Mouse (Mus musculus): ENCODE measurements at regions not wholly inside any gene's neighbourhood (a gene's known extent, or its start where the extent isn't known, plus 50 kb on each side); places are given as distances from the start of the nearest gene placed in this dataset.
A peak's percentile ranks its signal among the peaks of the same experiment; 100 is the strongest.

DNA sequence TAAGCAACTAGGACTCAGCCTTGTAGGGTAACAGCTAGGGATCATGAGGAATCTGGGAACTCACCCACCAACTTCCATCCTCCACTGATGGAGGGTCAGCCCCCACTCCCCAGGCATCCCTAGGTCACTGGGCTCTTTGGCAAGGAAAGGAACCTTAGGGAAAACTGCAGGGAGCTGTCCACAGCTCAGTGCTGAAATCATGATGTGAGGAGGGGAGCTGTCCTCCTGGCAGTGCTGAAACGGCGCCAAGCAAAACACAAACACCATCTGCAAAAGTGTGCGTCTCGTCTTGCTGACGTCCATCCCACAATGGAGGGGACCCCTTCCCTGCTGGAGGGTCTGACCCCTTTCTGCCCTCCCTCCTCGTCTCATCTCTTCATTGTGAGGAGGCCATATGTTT is 68.6 kb upstream of the Rph3a start:
- DNase-seq (ENCODE audit: low read depth, low spot score): peak; percentile 75

DNA sequence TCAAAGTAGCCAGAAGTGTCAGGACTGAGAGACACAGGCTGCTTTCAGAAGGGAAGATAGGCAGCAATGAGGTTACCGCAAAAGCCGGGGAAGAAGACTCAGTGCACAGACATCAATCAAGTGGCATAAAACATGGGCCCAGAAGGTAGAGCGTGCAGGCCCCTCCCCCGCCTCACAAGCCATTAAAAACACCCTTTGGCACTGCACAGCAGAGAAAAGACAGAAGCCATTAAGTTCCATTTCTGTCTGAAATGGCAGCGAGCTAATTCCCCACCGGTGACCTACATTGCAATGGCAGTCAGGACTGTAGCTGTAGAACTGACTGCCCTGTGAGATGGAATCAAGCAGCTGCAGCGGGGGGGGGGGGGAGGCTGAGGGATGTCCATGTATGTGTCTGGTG is 66.8 kb upstream of the Rph3a start:
- DNase-seq (ENCODE audit: low read depth, low spot score): no peak

DNA sequence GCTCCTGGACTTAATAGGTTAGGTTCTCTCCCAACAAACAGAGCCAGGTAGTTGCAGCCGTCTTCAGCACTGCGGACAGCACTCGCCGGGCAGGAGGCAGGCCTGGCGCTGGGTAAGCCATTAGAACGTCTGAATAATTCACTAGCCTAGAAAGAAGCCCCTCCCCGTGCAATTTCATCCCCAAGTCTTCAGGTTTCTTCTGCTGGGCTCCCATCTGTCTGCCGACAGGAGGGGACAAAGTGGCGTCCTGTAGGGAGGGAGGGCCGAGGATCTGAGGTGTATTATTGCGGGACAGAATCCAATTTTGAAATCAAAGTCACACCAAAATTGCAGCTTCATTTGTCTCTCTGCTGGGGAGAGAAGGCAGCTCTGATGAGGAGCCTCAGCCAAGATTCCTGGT is 58.9 kb upstream of the Rph3a start:
- DNase-seq (ENCODE audit: low read depth, low spot score): peak; percentile 71

DNA sequence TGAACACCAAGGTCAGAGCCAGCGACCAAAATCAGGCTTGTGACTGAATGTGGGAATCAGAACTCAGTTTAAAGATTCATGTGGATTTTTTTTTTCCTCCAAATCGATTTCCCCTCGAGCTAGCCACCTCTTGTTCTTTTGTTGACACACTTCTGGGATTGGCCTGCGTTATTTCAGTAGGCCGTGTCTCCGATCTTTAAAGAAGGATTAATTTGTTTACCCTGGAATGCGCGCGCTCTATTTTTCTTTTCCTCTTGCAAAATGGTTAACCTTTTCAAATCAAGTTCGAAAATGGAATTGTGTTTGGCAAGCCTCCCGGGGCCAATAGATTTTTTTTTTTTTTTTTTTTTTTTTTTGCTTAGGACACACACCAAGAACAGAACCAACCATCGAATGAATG is 54.8 kb upstream of the Rph3a start:
- no peak for DNase-seq (ENCODE audit: low read depth, low spot score)

DNA sequence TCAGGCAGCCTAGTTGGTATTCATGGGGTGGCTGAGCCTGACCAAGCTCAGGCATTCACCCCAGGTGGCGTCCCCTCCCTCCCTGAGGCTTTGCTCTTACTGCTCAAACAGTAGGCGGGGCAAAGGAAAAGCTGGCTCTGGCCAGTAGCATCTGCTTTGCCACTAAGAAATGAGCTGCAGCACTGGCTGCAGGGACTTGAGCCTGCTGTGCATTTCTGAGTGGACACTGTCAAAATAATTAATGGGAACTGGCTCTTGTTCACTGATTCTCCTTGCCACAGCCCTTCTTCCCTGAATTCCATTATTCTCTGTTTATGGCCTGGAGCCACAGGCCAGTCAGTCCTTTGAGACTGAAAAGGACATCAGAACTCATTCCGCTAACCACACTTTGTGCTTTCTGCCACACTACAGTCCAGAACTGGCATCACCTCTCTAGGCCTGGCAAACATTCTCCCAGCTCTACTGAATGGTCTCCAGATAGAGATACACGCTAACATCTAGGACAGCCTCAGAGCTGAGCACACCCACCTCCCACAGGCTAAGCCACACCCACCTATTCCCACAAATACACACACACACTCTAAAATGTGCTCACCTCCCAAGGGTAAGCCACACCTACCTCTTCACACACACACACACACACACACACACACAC is 53.2 kb upstream of the Rph3a start:
- peak; percentile 55 for DNase-seq (ENCODE audit: low read depth, low spot score)

- DNase-seq (ENCODE audit: low read depth, low spot score): peak; percentile 58
These were observed 51.8 kb upstream of the Rph3a start for GRCm38 (mm10) chr5:121061688-121062087.

Measured in R1 (cell line).